Mouse (Mus musculus) embryo, embryonic 11 days (tissue): ENCODE results near the gene Scn8a.

Experiments
- DNase-seq: peaks from one replicate; pipeline ENCODE4 v3.0.0-alpha.2; 2015

The Scn8a gene

GRCm38 (mm10) chr15:101075656-101076055, 206.0 kb downstream of the Scn8a start:
- no peak for DNase-seq

- peak; percentile 76 for DNase-seq
These were observed 206.7 kb downstream of the Scn8a start for GRCm38 (mm10) chr15:101076071-101077000.

DNA sequence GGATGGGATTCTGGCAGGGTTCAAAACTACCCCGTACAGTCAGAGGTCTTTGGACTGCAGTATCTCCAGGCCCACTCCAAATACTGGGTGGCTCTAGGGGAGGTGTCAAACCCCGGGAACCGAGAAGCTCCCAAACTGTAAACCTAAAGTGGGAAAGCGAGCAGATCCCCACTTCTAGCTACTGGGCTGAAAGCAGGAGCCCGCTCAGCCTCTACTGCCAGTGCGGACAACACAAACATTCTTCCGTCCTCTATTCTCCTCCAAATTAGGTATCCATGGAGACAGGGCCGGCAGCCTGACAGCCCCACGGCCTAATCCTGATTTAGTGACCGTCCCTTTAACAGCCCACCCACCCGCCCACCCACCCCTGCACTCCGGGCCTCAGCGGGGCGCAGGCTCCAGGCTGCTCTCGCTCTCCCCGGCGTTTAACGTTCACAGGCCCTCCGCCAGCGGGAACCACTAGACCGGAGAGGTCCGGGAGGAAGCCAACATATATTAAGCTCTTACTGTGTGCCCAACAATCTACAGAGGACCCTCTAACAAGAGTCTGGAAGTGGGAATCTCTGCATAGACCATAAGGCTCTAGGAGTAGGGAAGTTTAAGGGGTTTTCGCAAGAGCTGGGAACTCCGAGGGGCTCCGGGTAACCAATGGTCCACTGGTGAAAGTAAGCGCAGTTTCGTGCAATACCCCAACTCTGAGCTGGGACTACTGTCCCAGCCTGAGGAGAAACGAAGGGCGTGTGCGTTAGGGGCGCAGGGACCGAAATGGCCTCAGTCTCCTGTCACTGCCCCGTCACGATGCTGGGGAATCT, 207.5 kb downstream of the Scn8a start:
- DNase-seq: peak; percentile 80

GRCm38 (mm10) chr15:101077813-101078730, 208.4 kb downstream of the Scn8a start, which contains the start of gene Fignl2:
Gene Fignl2 (minus strand): TSS chr15:101078567.
- DNase-seq: peak; percentile 80

GRCm38 (mm10) chr15:101078731-101079156, 209.1 kb downstream of the Scn8a start:
- peak; percentile 90 for DNase-seq

DNA sequence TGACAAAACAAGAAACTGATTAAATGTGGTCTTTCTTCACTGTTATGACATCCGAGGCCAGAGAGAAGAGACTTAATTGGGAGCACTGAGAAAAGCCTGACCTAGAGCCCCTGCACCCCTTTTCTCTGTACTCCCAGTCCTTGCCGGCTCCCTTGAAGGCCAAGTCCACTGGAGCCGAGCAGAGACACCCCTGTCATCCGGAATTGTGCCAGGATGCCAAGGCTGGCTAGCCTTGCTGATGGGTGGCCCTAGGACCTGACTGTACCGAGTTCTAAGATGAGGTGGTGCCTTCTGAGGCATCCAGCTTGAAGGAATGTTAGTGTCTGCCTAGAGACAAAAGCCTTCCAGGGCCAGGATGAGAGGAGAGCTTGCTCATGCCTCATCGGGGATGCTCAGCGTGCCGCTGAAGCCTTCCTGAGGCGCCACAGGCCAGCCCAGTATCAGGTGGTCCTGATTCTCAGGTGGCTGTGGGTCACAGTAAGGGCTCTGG, 210.4 kb downstream of the Scn8a start:
- no peak for DNase-seq

DNA sequence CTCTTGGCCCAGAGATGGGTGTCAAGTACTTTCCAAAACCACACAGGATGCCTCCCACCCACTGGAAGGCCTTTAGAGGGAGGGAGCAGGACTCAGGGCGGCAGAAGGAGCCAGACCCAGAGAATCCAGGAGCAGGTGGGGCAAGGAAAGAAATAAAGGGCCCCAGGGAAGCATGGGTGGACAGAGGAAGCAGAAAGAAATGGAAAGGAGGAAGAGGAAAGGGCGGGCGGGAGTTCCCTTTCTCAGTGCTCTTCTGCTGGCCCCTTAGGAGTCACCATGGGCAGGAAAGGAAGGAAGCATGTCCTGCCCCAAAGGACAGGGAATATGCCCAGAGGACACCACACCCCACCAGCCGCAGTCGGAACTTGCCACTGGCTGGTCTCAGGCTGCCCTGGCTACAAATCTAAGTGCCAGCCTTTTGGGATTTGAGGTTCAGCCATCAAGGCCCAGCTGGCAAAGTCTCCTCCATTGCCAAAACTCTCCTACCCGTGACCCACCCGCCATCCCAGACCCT, 211.4 kb downstream of the Scn8a start:
- no peak for DNase-seq

- DNase-seq: peak; percentile 78
These were observed 212.6 kb downstream of the Scn8a start for GRCm38 (mm10) chr15:101082236-101082635.

GRCm38 (mm10) chr15:101084499-101084898, 214.8 kb downstream of the Scn8a start:
- DNase-seq: no peak

GRCm38 (mm10) chr15:101086451-101086850, 216.8 kb downstream of the Scn8a start:
- DNase-seq: no peak

DNA sequence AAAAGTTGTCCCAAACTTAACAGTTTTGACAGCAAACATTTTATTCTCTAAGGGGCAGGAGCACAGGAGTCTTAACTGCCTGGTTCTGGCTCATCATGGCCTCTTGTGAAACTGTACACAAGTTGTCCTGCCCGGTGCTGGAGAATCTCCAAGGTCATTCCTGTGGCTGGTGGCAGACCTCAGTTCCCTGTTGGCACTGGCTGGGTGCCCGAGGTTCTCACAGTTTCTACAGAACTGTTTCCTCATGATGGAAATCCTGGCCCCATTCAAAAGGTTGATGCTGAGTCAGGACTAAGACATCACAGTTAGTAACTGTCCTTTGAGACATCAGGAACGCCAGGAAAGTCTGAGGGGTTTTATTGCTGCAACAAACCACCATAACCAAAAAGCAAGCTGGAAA, 217.3 kb downstream of the Scn8a start:
- no peak for DNase-seq

- no peak for DNase-seq
These were observed 218.6 kb downstream of the Scn8a start for GRCm38 (mm10) chr15:101088291-101088690.

DNA sequence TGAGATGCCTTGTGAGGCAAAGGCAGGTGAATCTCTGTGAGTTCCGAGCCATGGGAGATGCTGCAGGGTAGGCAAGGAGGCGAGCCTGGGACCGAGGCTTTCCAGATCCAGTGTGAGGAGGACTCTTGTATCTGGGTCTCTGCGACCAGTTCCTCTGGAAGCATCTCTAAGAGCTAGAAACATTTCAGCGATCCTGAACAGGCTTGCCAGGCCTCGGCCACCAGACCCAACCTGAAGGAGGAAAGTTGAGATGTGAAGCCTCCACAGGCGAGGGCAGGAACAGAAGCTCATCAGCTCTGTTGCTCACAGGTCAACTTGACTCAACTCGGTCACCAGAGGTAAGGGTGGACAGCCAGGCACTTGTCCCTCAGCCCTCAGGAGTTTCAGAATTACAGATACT, 221.9 kb downstream of the Scn8a start:
- DNase-seq: no peak

DNA sequence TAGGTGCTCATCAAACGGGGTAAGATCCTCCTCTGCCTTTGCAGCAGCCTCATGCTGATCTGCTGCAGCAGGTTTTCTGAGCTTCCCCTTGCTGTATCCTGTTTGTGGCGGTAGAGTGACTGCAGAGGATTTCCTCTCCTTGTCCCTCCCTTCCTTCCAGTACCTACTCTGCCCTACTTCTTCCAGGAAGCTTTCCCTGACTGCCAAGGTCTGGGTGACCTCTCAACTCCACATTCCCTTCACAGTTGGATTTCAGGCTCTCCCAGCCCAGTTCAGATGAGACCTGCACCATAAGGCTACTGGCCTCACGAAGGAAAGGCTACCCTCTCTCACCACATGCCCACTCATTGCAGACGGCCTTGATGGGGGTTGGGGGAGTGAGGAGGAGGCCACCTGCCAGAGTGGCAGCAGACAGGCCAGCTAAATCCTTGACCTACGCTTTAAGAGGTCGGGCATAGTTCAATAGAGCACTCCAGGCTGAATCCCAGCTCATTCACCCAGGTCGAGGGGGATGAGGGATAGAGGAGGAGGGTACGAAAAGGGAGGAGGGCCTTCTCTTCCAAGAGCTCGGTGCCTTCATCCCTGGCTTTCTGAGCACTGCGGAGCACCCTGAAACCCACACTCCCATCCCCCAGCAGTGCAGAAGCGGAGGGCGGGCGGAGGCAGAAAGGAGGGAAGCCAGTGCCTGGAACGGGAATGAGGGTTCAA, 222.6 kb downstream of the Scn8a start:
- peak; percentile 64 for DNase-seq

DNA sequence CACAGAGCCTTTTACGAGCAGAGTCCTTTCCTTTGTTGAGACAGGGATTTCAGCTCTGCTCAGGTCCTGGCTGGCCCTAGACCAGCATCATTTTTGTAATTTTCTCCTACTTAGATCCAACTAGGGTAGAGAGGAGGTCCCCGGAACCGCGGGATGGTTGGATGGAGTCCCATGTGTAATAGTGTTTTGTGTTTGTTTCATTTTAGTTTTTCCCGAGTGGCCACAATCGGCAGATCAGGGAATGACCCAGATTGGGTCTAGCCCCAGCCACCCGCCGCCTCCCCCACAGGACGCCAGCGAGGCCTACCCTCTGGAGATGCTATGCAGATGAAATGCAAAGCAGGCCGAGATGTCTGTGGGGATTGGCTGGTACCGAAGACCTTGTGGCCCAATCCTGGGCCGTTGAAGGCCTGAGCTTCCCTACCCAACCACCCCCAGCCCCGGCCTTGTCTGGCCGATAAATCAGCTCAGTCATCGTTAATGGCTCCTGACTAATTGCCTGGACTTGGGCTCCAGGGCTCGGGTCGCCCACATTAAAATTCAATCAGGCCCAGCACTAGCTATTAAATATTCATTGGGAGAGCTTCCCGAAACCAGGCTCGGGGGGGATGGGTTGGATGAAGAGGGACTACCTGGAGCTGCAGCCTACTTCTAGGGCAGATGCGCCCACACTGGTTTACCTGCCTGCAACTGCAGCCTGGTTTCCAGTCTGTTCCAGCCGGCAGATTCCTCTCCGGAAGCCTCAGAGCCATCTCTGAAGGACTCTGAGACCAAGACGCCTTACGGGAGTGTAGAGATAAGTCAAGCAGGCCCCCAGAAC, 223.4 kb downstream of the Scn8a start:
- peak; percentile 93 for DNase-seq

GRCm38 (mm10) chr15:101093988-101094387, 224.3 kb downstream of the Scn8a start:
- peak; percentile 65 for DNase-seq

DNA sequence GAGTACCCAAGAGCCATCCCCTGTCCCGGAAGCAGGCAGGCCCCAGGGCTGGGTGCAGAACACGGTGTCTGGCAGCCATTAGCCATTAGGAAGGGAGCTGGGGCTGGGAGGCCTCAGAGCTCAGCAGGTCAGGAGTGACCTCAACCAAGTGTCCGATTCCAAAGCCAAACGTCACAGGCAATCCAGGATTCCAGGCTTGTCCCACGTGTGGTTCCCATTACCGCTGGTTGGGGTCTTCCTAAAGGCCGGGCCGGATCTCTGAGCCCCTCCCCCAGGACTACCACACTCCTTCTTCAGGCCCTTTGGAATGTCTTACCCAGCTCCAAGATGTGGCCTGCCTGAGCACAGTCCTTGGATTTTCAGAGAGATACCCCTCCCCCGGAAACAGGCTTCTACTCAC, 225.3 kb downstream of the Scn8a start:
- peak; percentile 84 for DNase-seq

GRCm38 (mm10) chr15:101095392-101095791, 225.7 kb downstream of the Scn8a start:
- no peak for DNase-seq
